Mouse (Mus musculus): ENCODE data around the gene Plxna2.

- no peak for TF ChIP-seq POLR2A (IDR thresholded peaks at IDR 0.05; ENCODE audit: low read depth, low read length)
- TF ChIP-seq CTCF (IDR thresholded peaks at IDR 0.05; ENCODE audit: extremely low read depth, insufficient read depth, insufficient read length, insufficient replicate concordance), result no peak
Observed at GRCm38 (mm10) chr1:194746332-194747249, 128.6 kb downstream of the Plxna2 start.

All from spleen, adult 2 months (tissue).